ENCODE assay signal across 10 mouse cellular contexts in the genomic region with DNA sequence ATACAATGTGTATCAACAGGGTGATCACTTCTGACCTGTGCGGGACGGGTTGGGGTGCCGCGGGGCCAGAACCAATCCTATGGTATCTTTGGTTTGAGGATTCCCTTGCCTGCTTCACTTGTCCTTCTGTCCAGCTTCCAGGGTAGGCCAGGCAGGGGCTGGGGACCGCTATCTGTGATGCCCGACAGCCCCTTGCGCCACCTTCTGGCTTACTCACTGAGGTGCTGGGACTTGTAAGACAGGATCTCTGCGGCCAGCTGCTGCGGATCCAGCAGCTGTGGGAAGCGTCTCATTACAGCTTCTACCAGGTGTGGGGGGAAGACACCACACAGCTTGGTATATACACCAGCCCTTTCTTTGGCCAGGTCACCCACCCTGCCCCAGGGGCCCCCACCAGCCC. TPM values are rescaled to one million over a fixed set of nuclear protein-coding genes. Genes with fewer than 3 reads are reported as not detected.
DNase-seq lines count a peak whose midpoint lies in the region; ATAC-seq lines count a peak whose summit lies in the region.
"Had no signal": no experiment of that assay in that cellular context is flagged by ENCODE, and none has a peak within 500 bp of the region (broad histone marks: within the 10 kb centered on the region; RNA-seq: fewer than 3 reads in every experiment).

No protein-coding gene starts in this region.

- H3K9ac ChIP-seq in hindbrain, embryonic 11.5 days (ENCODE audit: low read depth, low read length): no peak overlapping the region
- H3K9ac ChIP-seq in hindbrain, embryonic 14.5 days: no peak overlapping the region
- H3K9ac ChIP-seq in neural tube, embryonic 15.5 days (replicated peaks): no peak overlapping the region
- no peak overlapping the region for H3K9ac ChIP-seq in embryonic facial prominence, embryonic 14.5 days (ENCODE audit: low read depth, low read length)
- H3K9ac ChIP-seq: embryonic facial prominence, embryonic 15.5 days had no signal

- peaks cover 7% of the 10 kb centered on the region for H3K4me1 ChIP-seq in hindbrain, embryonic 11.5 days (replicated peaks; ENCODE audit: control insufficient read depth, insufficient read depth, low read length)
- H3K4me1 ChIP-seq in hindbrain, embryonic 14.5 days (replicated peaks; ENCODE audit: control insufficient read depth, insufficient read depth, low read length): no peaks in the 10 kb centered on the region
- H3K4me1 ChIP-seq in neural tube, embryonic 15.5 days: peaks cover 15% of the 10 kb centered on the region
- H3K4me1 ChIP-seq in embryonic facial prominence, embryonic 14.5 days (ENCODE audit: control insufficient read depth, insufficient read depth, low read length): peaks cover 20% of the 10 kb centered on the region

- DNase-seq in hindbrain, embryonic 11.5 days (ENCODE audit: low spot score): peak; percentile 55
- DNase-seq in hindbrain, embryonic 14.5 days (ENCODE audit: low spot score): no peak
- peak; percentile 39 for DNase-seq in neural tube, embryonic 10.5 days (ENCODE audit: extremely low spot score, low spot score)
- peak; percentile 54 for DNase-seq in embryonic facial prominence, embryonic 14.5 days (ENCODE audit: low spot score)
- peak; percentile 32 to 53 for DNase-seq in thymus, postnatal 36 days
- DNase-seq in layer of hippocampus, adult 18-20 months (ENCODE audit: low spot score in 2 of 2): no peak
- DNase-seq: right cerebral cortex, postnatal 4 days had no signal

- ATAC-seq in hindbrain, embryonic 11.5 days (ENCODE audit: low FRiP score): no peak
- no peak for ATAC-seq in hindbrain, embryonic 14.5 days (ENCODE audit: low FRiP score)
- ATAC-seq in neural tube, embryonic 15.5 days (ENCODE audit: low FRiP score): no peak
- no peak for ATAC-seq in embryonic facial prominence, embryonic 14.5 days (ENCODE audit: low read depth)
- no peak for ATAC-seq in erythroid progenitor cell, adult 5-6 weeks (replicated peaks; ENCODE audit: low FRiP score, poor library complexity, severe bottlenecking)

- H3K36me3 ChIP-seq in hindbrain, embryonic 11.5 days (ENCODE audit: control insufficient read depth, insufficient read depth, low read length): no peaks in the 10 kb centered on the region
- H3K36me3 ChIP-seq in hindbrain, embryonic 14.5 days (replicated peaks; ENCODE audit: control insufficient read depth, insufficient read depth): peaks cover 2% of the 10 kb centered on the region; the same call in 1 of the 2 replicates
- H3K36me3 ChIP-seq in neural tube, embryonic 15.5 days: no peaks in the 10 kb centered on the region
- H3K36me3 ChIP-seq in embryonic facial prominence, embryonic 14.5 days (ENCODE audit: control insufficient read depth, insufficient read depth, low read length): no peaks in the 10 kb centered on the region

- H3K27me3 ChIP-seq in hindbrain, embryonic 11.5 days (ENCODE audit: control insufficient read depth, insufficient read depth, low read length): no peaks in the 10 kb centered on the region
- H3K27me3 ChIP-seq in hindbrain, embryonic 14.5 days (ENCODE audit: control insufficient read depth, insufficient read depth, low read length): no peaks in the 10 kb centered on the region
- H3K27me3 ChIP-seq in neural tube, embryonic 15.5 days (replicated peaks): no peaks in the 10 kb centered on the region
- H3K27me3 ChIP-seq in embryonic facial prominence, embryonic 14.5 days (replicated peaks; ENCODE audit: control insufficient read depth, insufficient read depth, low read length): no peaks in the 10 kb centered on the region
- H3K27me3 ChIP-seq: embryonic facial prominence, embryonic 15.5 days had no signal

- no peaks in the 10 kb centered on the region for H3K9me3 ChIP-seq in hindbrain, embryonic 11.5 days (ENCODE audit: control insufficient read depth, low read length)
- no peaks in the 10 kb centered on the region for H3K9me3 ChIP-seq in hindbrain, embryonic 14.5 days (ENCODE audit: control insufficient read depth, low read length)
- no peaks in the 10 kb centered on the region for H3K9me3 ChIP-seq in neural tube, embryonic 15.5 days (replicated peaks)
- H3K9me3 ChIP-seq in embryonic facial prominence, embryonic 14.5 days (ENCODE audit: control insufficient read depth, low read length): no peaks in the 10 kb centered on the region
- H3K9me3 ChIP-seq: embryonic facial prominence, embryonic 15.5 days had no signal

- no peak overlapping the region for H3K4me3 ChIP-seq in hindbrain, embryonic 11.5 days (ENCODE audit: low read depth, low read length)
- H3K4me3 ChIP-seq in hindbrain, embryonic 14.5 days (replicated peaks; ENCODE audit: low read length): no peak overlapping the region
- H3K4me3 ChIP-seq in neural tube, embryonic 15.5 days (replicated peaks): no peak overlapping the region
- H3K4me3 ChIP-seq in embryonic facial prominence, embryonic 14.5 days (ENCODE audit: low read depth, low read length): no peak overlapping the region
- H3K4me3 ChIP-seq: embryonic facial prominence, embryonic 15.5 days had no signal

- H3K27ac ChIP-seq in hindbrain, embryonic 11.5 days (ENCODE audit: low read depth, low read length): no peak overlapping the region
- no peak overlapping the region for H3K27ac ChIP-seq in hindbrain, embryonic 14.5 days
- no peak overlapping the region for H3K27ac ChIP-seq in neural tube, embryonic 15.5 days (replicated peaks)
- H3K27ac ChIP-seq in embryonic facial prominence, embryonic 14.5 days (replicated peaks; ENCODE audit: low read depth, low read length): no peak overlapping the region
- H3K27ac ChIP-seq: embryonic facial prominence, embryonic 15.5 days had no signal

- H3K4me2 ChIP-seq in hindbrain, embryonic 11.5 days (replicated peaks; ENCODE audit: low read depth, low read length): no peak overlapping the region
- no peak overlapping the region for H3K4me2 ChIP-seq in hindbrain, embryonic 14.5 days (replicated peaks)
- H3K4me2 ChIP-seq in neural tube, embryonic 15.5 days: no peak overlapping the region
- H3K4me2 ChIP-seq in embryonic facial prominence, embryonic 14.5 days (ENCODE audit: low read depth, low read length): no peak overlapping the region
- H3K4me2 ChIP-seq: embryonic facial prominence, embryonic 15.5 days had no signal

- 29% methylated on average over 10 of the region's 10 CpGs for WGBS in hindbrain, embryonic 11.5 days
- WGBS in hindbrain, embryonic 14.5 days: 32% methylated on average over 10 of the region's 10 CpGs
- 37% methylated on average over 10 of the region's 10 CpGs for WGBS in neural tube, embryonic 15.5 days
- 34% methylated on average over 10 of the region's 10 CpGs for WGBS in embryonic facial prominence, embryonic 14.5 days

RNA-seq across cellular contexts. Expression of a gene that starts 8.6 kb away (rescaled TPM):
- polyA plus RNA-seq in hindbrain, embryonic 11.5 days (2014; fragmentation: Nextera tagmentation; extraction: Ambion mirVana): 0.29 and 0.78 TPM in 2 replicates
- 0.09 and 0.43 TPM in 2 replicates for polyA plus RNA-seq in hindbrain, embryonic 14.5 days (2014; fragmentation: Nextera tagmentation; extraction: Ambion mirVana)
- polyA plus RNA-seq in neural tube, embryonic 15.5 days (2015; fragmentation: Nextera tagmentation; extraction: Ambion mirVana): 0.15 and 0.68 TPM in 2 replicates
- 0.71 and 1.2 TPM in 2 replicates for polyA plus RNA-seq in embryonic facial prominence, embryonic 14.5 days (2014; fragmentation: Nextera tagmentation; extraction: Ambion mirVana)
- 1 to 10 TPM in 1 of 2 experiments, under 1 TPM in 1; 0.99 to 1.3 TPM for total RNA-seq in layer of hippocampus, adult 18-20 months (2021)
- total RNA-seq in erythroid progenitor cell, adult 5-6 weeks (2015; ENCODE audit: low replicate concordance): 0.42 and 2.5 TPM in 2 replicates
- 0.45 TPM in 1 of 2 replicates, not detected in the other for total RNA-seq in erythroid progenitor cell, adult 5-6 weeks (2017; ENCODE audit: low replicate concordance)

RNA-seq across cellular contexts. Expression of a gene that starts 34.1 kb away (rescaled TPM):
- 122 and 131 TPM in 2 replicates for polyA plus RNA-seq in hindbrain, embryonic 11.5 days (2014; fragmentation: Nextera tagmentation; extraction: Ambion mirVana)
- 165 and 171 TPM in 2 replicates for polyA plus RNA-seq in hindbrain, embryonic 14.5 days (2014; fragmentation: Nextera tagmentation; extraction: Ambion mirVana)
- 141 and 164 TPM in 2 replicates for polyA plus RNA-seq in neural tube, embryonic 15.5 days (2015; fragmentation: Nextera tagmentation; extraction: Ambion mirVana)
- polyA plus RNA-seq in embryonic facial prominence, embryonic 14.5 days (2014; fragmentation: Nextera tagmentation; extraction: Ambion mirVana): 53.5 and 56.4 TPM in 2 replicates
- total RNA-seq in layer of hippocampus, adult 18-20 months (2021): 100 to 1,000 TPM; 113 to 118 TPM
- 27.0 and 66.7 TPM in 2 replicates for total RNA-seq in erythroid progenitor cell, adult 5-6 weeks (2015; ENCODE audit: low replicate concordance)
- 25.7 and 37.1 TPM in 2 replicates for total RNA-seq in erythroid progenitor cell, adult 5-6 weeks (2017; ENCODE audit: low replicate concordance)

RNA-seq across cellular contexts. Expression of a gene that starts 52.6 kb away (rescaled TPM):
- polyA plus RNA-seq in hindbrain, embryonic 11.5 days (2014; fragmentation: Nextera tagmentation; extraction: Ambion mirVana): 37.7 and 37.9 TPM in 2 replicates
- 23.7 and 26.2 TPM in 2 replicates for polyA plus RNA-seq in hindbrain, embryonic 14.5 days (2014; fragmentation: Nextera tagmentation; extraction: Ambion mirVana)
- polyA plus RNA-seq in neural tube, embryonic 15.5 days (2015; fragmentation: Nextera tagmentation; extraction: Ambion mirVana): 24.1 and 24.3 TPM in 2 replicates
- polyA plus RNA-seq in embryonic facial prominence, embryonic 14.5 days (2014; fragmentation: Nextera tagmentation; extraction: Ambion mirVana): 26.2 and 29.9 TPM in 2 replicates
- total RNA-seq in layer of hippocampus, adult 18-20 months (2021): 10 to 100 TPM; 13.8 to 15.4 TPM
- 14.8 and 36.5 TPM in 2 replicates for total RNA-seq in erythroid progenitor cell, adult 5-6 weeks (2015; ENCODE audit: low replicate concordance)
- total RNA-seq in erythroid progenitor cell, adult 5-6 weeks (2017; ENCODE audit: low replicate concordance): 19.6 and 21.6 TPM in 2 replicates

RNA-seq across cellular contexts. Expression of a gene that starts 53.6 kb away (rescaled TPM):
- polyA plus RNA-seq in hindbrain, embryonic 11.5 days (2014; fragmentation: Nextera tagmentation; extraction: Ambion mirVana): 0.64 and 0.91 TPM in 2 replicates
- 1.5 and 1.8 TPM in 2 replicates for polyA plus RNA-seq in hindbrain, embryonic 14.5 days (2014; fragmentation: Nextera tagmentation; extraction: Ambion mirVana)
- 0.70 and 0.79 TPM in 2 replicates for polyA plus RNA-seq in neural tube, embryonic 15.5 days (2015; fragmentation: Nextera tagmentation; extraction: Ambion mirVana)
- 0.71 and 4.3 TPM in 2 replicates for polyA plus RNA-seq in embryonic facial prominence, embryonic 14.5 days (2014; fragmentation: Nextera tagmentation; extraction: Ambion mirVana)
- 1 to 10 TPM in 1 of 2 experiments, under 1 TPM in 1; 0.84 to 1.1 TPM for total RNA-seq in layer of hippocampus, adult 18-20 months (2021)
- not detected in 2 replicates for total RNA-seq in erythroid progenitor cell, adult 5-6 weeks (2015; ENCODE audit: low replicate concordance)
- not detected in 2 replicates for total RNA-seq in erythroid progenitor cell, adult 5-6 weeks (2017; ENCODE audit: low replicate concordance)

Comparison
In these comparisons a context has a peak if more than half of its experiments do, and no peak if none do; other contexts are left out.
1. DNase-seq: peak in hindbrain, embryonic 11.5 days (single experiment), neural tube, embryonic 10.5 days (single experiment), embryonic facial prominence, embryonic 14.5 days (single experiment) and thymus, postnatal 36 days (2 of 2); none in hindbrain, embryonic 14.5 days (single experiment) and layer of hippocampus, adult 18-20 months (0 of 2).